Mouse (Mus musculus): ENCODE data around the gene Ern1. TPM values are rescaled to one million over a fixed set of nuclear protein-coding genes. Genes with fewer than 3 reads are reported as not detected.

Gene Ern1
- total RNA-seq, 2 experiments from 2014 or later, result 8.7 to 9.8 TPM

Other genes starting within 250 kb of the Ern1 start
- 10 to 100 TPM; 28.4 to 29.8 TPM for gene Ftsj3, start 231.8 kb downstream of the Ern1 start, total RNA-seq (2021)
- gene Psmc5, start 231.7 kb downstream of the Ern1 start, total RNA-seq (2021), result 100 to 1,000 TPM; 112 TPM
- 10 to 100 TPM; 20.2 to 20.3 TPM for gene Smarcd2, start 214.9 kb downstream of the Ern1 start, total RNA-seq (2021)
- gene Tcam1, start 211.2 kb downstream of the Ern1 start, total RNA-seq (2021), result not detected
- not detected for gene Gh, start 186.0 kb downstream of the Ern1 start, total RNA-seq (2021)
- gene Cd79b, start 173.1 kb downstream of the Ern1 start, total RNA-seq (2021), result 1 to 10 TPM; 1.2 to 2.1 TPM
- gene Scn4a, start 134.6 kb downstream of the Ern1 start, total RNA-seq (2021), result 1 to 10 TPM; 2.5 to 3.5 TPM
- under 1 TPM; 0.41 to 0.52 TPM for gene Prr29, start 122.4 kb downstream of the Ern1 start, total RNA-seq (2021)
- gene Icam2, start 99.8 kb downstream of the Ern1 start, total RNA-seq (2021), result 10 to 100 TPM; 55.6 to 56.5 TPM
- 10 to 100 TPM; 37.6 to 45.2 TPM for gene Tex2, start 125.6 kb upstream of the Ern1 start, total RNA-seq (2021)

Measured in heart, postnatal 4 days (tissue).